Mouse (Mus musculus) liver, postnatal 0 days (tissue): Measurements from ENCODE around the gene Krtap29-1.

Source experiments
- CTCF ChIP-seq: sonication (generic); IDR thresholded peaks from 2 replicates; pipeline ENCODE4 v1.5.1; 2016; ENCODE audit warnings: antibody characterized with exemption, low read depth
- EP300 ChIP-seq: IDR thresholded peaks from 2 replicates; pipeline ENCODE4 v1.6.1; 2016; ENCODE audit warnings: antibody characterized with exemption, low read depth, mild to moderate bottlenecking

DNA sequence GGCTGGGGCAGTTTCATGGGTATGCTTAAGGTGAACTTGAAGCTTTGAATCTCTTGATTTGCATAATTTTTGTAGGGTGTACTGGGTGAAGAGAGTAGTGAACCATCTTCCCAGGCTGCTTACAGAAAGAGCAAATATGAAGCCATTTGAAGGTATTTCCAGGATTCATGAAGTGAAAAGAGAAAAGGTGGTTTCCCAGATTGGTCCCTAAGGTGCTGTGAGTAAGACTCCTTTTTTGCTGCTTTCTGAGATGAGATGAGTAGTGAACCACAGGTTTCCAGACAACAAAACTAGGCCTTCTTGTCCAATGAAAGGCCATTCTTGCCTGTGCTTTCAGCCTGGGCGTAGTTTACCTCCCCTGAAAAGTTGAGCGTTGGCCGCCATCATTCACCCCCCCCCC, 9.7 kb upstream of the Krtap29-1 start:
- TF ChIP-seq CTCF, result no peak
- no peak for TF ChIP-seq EP300
